In genomic region chr14:51738411-51739149, GRCm38 (mm10) we compare ENCODE assay signal across 9 mouse cellular contexts. TPM values are rescaled to one million over a fixed set of nuclear protein-coding genes. Genes with fewer than 3 reads are reported as not detected.
DNase-seq lines count a peak whose midpoint lies in the region; ATAC-seq and TF ChIP-seq lines count a peak whose summit lies in the region.
"Had no signal": no experiment of that assay in that cellular context is flagged by ENCODE, and none has a peak within 500 bp of the region (broad histone marks: within the 10 kb centered on the region; RNA-seq: fewer than 3 reads in every experiment).

No protein-coding gene starts in this region.

- H3K4me3 ChIP-seq in left cerebral cortex, adult 2 months, result no peak overlapping the region
- peak overlapping the region; percentile 24 for H3K4me3 ChIP-seq in forebrain, embryonic 12.5 days (replicated peaks)
- H3K4me3 ChIP-seq in olfactory bulb, adult 2 months (ENCODE audit: insufficient read depth, low read depth, low read length), result 0 out of 2 replicates have a peak overlapping the region, but pooled peaks have one; percentile 9
- no peak overlapping the region for H3K4me3 ChIP-seq in liver, postnatal 0 days (ENCODE audit: low read depth, low read length)

- intact Hi-C loops in left cerebral cortex, adult 2 months (cut with DNase I), result no loop called here
- intact Hi-C loops in left cerebral cortex, postnatal 4 days (cut with DNase I), result no loop called here

- peaks cover 52% of the 10 kb centered on the region for H3K27me3 ChIP-seq in forebrain, embryonic 12.5 days
- peaks cover 37% of the 10 kb centered on the region for H3K27me3 ChIP-seq in liver, postnatal 0 days (ENCODE audit: insufficient read depth, low read length)

- TF ChIP-seq EP300 in liver, postnatal 0 days (IDR thresholded peaks at IDR 0.05; ENCODE audit: low read depth), result no peak

- H3K4me2 ChIP-seq in forebrain, embryonic 12.5 days, result peak overlapping the region; percentile 58
- no peak overlapping the region for H3K4me2 ChIP-seq in liver, postnatal 0 days (ENCODE audit: low read depth, low read length)

- no peak for TF ChIP-seq CTCF in left cerebral cortex, adult 2 months (IDR thresholded peaks at IDR 0.05)
- TF ChIP-seq CTCF in olfactory bulb, adult 2 months (IDR thresholded peaks at IDR 0.05; ENCODE audit: insufficient read depth, low read depth, low read length), result no peak
- no peak for TF ChIP-seq CTCF in liver, postnatal 0 days (IDR thresholded peaks at IDR 0.05; ENCODE audit: low read depth)

- TF ChIP-seq POLR2A in olfactory bulb, adult 2 months (IDR thresholded peaks at IDR 0.05; ENCODE audit: insufficient read depth, low read depth, low read length), result no peak

- no peaks in the 10 kb centered on the region for H3K36me3 ChIP-seq in forebrain, embryonic 12.5 days (replicated peaks)
- H3K36me3 ChIP-seq in liver, postnatal 0 days (replicated peaks; ENCODE audit: insufficient read depth, low read length), result no peaks in the 10 kb centered on the region

- H3K4me1 ChIP-seq in forebrain, embryonic 12.5 days, result peaks cover 23% of the 10 kb centered on the region
- peaks cover 29% of the 10 kb centered on the region for H3K4me1 ChIP-seq in olfactory bulb, adult 2 months (ENCODE audit: control insufficient read depth, insufficient read depth, low read length)
- no peaks in the 10 kb centered on the region for H3K4me1 ChIP-seq in liver, postnatal 0 days (ENCODE audit: insufficient read depth)

- no peak overlapping the region for H3K27ac ChIP-seq in left cerebral cortex, adult 2 months
- H3K27ac ChIP-seq in forebrain, embryonic 12.5 days, result no peak overlapping the region
- H3K27ac ChIP-seq in olfactory bulb, adult 2 months (ENCODE audit: insufficient read depth, low read depth, low read length), result no peak overlapping the region
- H3K27ac ChIP-seq in liver, postnatal 0 days (ENCODE audit: low read depth), result no peak overlapping the region

- no peak for ATAC-seq in forebrain, embryonic 12.5 days (ENCODE audit: low FRiP score)
- ATAC-seq in megakaryocyte, adult 5-6 weeks (ENCODE audit: poor library complexity, severe bottlenecking), result no peak
- ATAC-seq in liver, postnatal 0 days, result no peak

- peak; percentile 23 to 24 for DNase-seq in left cerebral cortex, adult 2 months (ENCODE audit: extremely low spot score in 1 of 2, low spot score in 2 of 2)
- no peak for DNase-seq in left cerebral cortex, postnatal 4 days
- DNase-seq in layer of hippocampus, adult 9-11 months, result peak; percentile 36
- DNase-seq in adrenal gland, postnatal 10 days, result no peak
- DNase-seq in liver, postnatal 0 days, result no peak

- 2% methylated on average over 29 of the region's 29 CpGs for WGBS in forebrain, embryonic 12.5 days
- 2% methylated on average over 29 of the region's 29 CpGs for WGBS in olfactory bulb, adult 2 months
- 3% methylated on average over 29 of the region's 29 CpGs for WGBS in liver, postnatal 0 days (ENCODE audit: insufficient replicate concordance)

- H3K9ac ChIP-seq in forebrain, embryonic 12.5 days, result no peak overlapping the region
- no peak overlapping the region for H3K9ac ChIP-seq in liver, postnatal 0 days (replicated peaks)

- H3K9me3 ChIP-seq in forebrain, embryonic 12.5 days, result no peaks in the 10 kb centered on the region
- no peaks in the 10 kb centered on the region for H3K9me3 ChIP-seq in liver, postnatal 0 days (ENCODE audit: low read length)

RNA-seq across cellular contexts. Expression of gene Gm5800, which starts 21.6 kb away (rescaled TPM):
- not detected for total RNA-seq in left cerebral cortex, adult 2 months (2021)
- not detected for total RNA-seq in left cerebral cortex, postnatal 4 days (2021)
- polyA plus RNA-seq in forebrain, embryonic 12.5 days (2016; fragmentation: Nextera tagmentation; extraction: Ambion mirVana), result not detected in 2 replicates
- polyA plus RNA-seq in olfactory bulb, adult 2 months (2012; ENCODE audit: insufficient read depth, insufficient read length, low replicate concordance, missing spikeins), result not detected in 2 replicates
- not detected in 2 replicates for total RNA-seq in megakaryocyte, adult 5-6 weeks (2015)
- total RNA-seq in megakaryocyte, adult 5-6 weeks (2017), result not detected in 2 replicates
- total RNA-seq in adrenal gland, postnatal 10 days (2021), result not detected
- polyA plus RNA-seq in liver, postnatal 0 days (2015; fragmentation: Nextera tagmentation; extraction: Ambion mirVana), result not detected in 2 replicates
- total RNA-seq: layer of hippocampus, postnatal 25 days had no signal

RNA-seq across cellular contexts. Expression of gene Ang4, which starts 34.8 kb away (rescaled TPM):
- total RNA-seq in left cerebral cortex, adult 2 months (2021), result not detected
- total RNA-seq in left cerebral cortex, postnatal 4 days (2021), result not detected
- not detected in 2 replicates for polyA plus RNA-seq in forebrain, embryonic 12.5 days (2016; fragmentation: Nextera tagmentation; extraction: Ambion mirVana)
- not detected in 2 replicates for polyA plus RNA-seq in olfactory bulb, adult 2 months (2012; ENCODE audit: insufficient read depth, insufficient read length, low replicate concordance, missing spikeins)
- total RNA-seq in megakaryocyte, adult 5-6 weeks (2015), result not detected in 2 replicates
- not detected in 2 replicates for total RNA-seq in megakaryocyte, adult 5-6 weeks (2017)
- total RNA-seq in adrenal gland, postnatal 10 days (2021), result not detected
- not detected in 2 replicates for polyA plus RNA-seq in liver, postnatal 0 days (2015; fragmentation: Nextera tagmentation; extraction: Ambion mirVana)
- total RNA-seq: layer of hippocampus, postnatal 25 days had no signal

RNA-seq across cellular contexts. Expression of gene Gm17079, which starts 43.3 kb away (rescaled TPM):
- total RNA-seq in left cerebral cortex, adult 2 months (2021), result not detected
- not detected for total RNA-seq in left cerebral cortex, postnatal 4 days (2021)
- polyA plus RNA-seq in forebrain, embryonic 12.5 days (2016; fragmentation: Nextera tagmentation; extraction: Ambion mirVana), result not detected in 2 replicates
- polyA plus RNA-seq in olfactory bulb, adult 2 months (2012; ENCODE audit: insufficient read depth, insufficient read length, low replicate concordance, missing spikeins), result not detected in 2 replicates
- total RNA-seq in megakaryocyte, adult 5-6 weeks (2015), result not detected in 2 replicates
- total RNA-seq in megakaryocyte, adult 5-6 weeks (2017), result not detected in 2 replicates
- not detected for total RNA-seq in adrenal gland, postnatal 10 days (2021)
- not detected in 2 replicates for polyA plus RNA-seq in liver, postnatal 0 days (2015; fragmentation: Nextera tagmentation; extraction: Ambion mirVana)
- total RNA-seq: layer of hippocampus, postnatal 25 days had no signal

Comparison
In these comparisons a context has a peak if more than half of its experiments do, and no peak if none do; other contexts are left out.
1. DNase-seq: peak in left cerebral cortex, adult 2 months (2 of 2) and layer of hippocampus, adult 9-11 months (single experiment); none in left cerebral cortex, postnatal 4 days (single experiment), adrenal gland, postnatal 10 days (single experiment) and liver, postnatal 0 days (single experiment).
2. H3K4me3 ChIP-seq: peak in forebrain, embryonic 12.5 days (single experiment) and olfactory bulb, adult 2 months (single experiment); none in left cerebral cortex, adult 2 months (single experiment) and liver, postnatal 0 days (single experiment).